Mouse (Mus musculus) thymus, adult 2 months (tissue): Measurements from ENCODE around the gene Frmd6.

Experiments
- CTCF ChIP-seq: fragments of 200-500 bp; IDR thresholded peaks from 2 replicates; pipeline ENCODE4 v1.5.1; 2012; ENCODE audit warnings: mild to moderate bottlenecking, control low read depth, low read length, moderate library complexity, borderline replicate concordance; ENCODE audit not compliant: control insufficient read depth, poor library complexity, insufficient read depth; ENCODE audit errors: extremely low read depth
- POLR2A ChIP-seq: fragments of 200-500 bp; IDR thresholded peaks from 2 replicates; pipeline ENCODE4 v1.6.1; 2012; ENCODE audit warnings: mild to moderate bottlenecking, low read length, control low read depth, moderate library complexity; ENCODE audit not compliant: control insufficient read depth, poor library complexity, insufficient read depth; ENCODE audit errors: extremely low read depth

GRCm38 (mm10) chr12:70816731-70817130 is 8.6 kb upstream of the Frmd6 start:
- no peak for TF ChIP-seq CTCF
- no peak for TF ChIP-seq POLR2A
